Mouse (Mus musculus) right cerebral cortex, postnatal 14 days (tissue): ENCODE measurements at regions not wholly inside any gene's neighbourhood (a gene's known extent, or its start where the extent isn't known, plus 50 kb on each side); places are given as distances from the start of the nearest gene placed in this dataset.

ENCODE experiments used
- DNase-seq: peaks from one replicate; pipeline ENCODE4 v3.0.0; 2022

GRCm38 (mm10) chr4:83915871-83916270 is 390.5 kb downstream of the Ccdc171 start:
- DNase-seq = no peak

GRCm38 (mm10) chr4:83917009-83917408 is 391.7 kb downstream of the Ccdc171 start:
- no peak for DNase-seq

GRCm38 (mm10) chr4:83918093-83918492 is 392.7 kb downstream of the Ccdc171 start:
- DNase-seq = no peak

GRCm38 (mm10) chr4:83919041-83919440 is 393.7 kb downstream of the Ccdc171 start:
- no peak for DNase-seq

GRCm38 (mm10) chr4:83925118-83925842 is 399.9 kb downstream of the Ccdc171 start:
- no peak for DNase-seq

GRCm38 (mm10) chr4:83926195-83926731 is 400.9 kb downstream of the Ccdc171 start:
- DNase-seq = no peak

- DNase-seq = no peak
Observed at GRCm38 (mm10) chr4:83931897-83932654, 406.7 kb downstream of the Ccdc171 start.

- DNase-seq = no peak
Observed at GRCm38 (mm10) chr4:83941693-83942092, 416.3 kb downstream of the Ccdc171 start.

- DNase-seq = no peak
Observed at GRCm38 (mm10) chr4:83949612-83950011, 424.3 kb downstream of the Ccdc171 start.

- DNase-seq = no peak
Observed at GRCm38 (mm10) chr4:83950809-83951409, 425.6 kb downstream of the Ccdc171 start.

GRCm38 (mm10) chr4:83956252-83956904 is 431.0 kb downstream of the Ccdc171 start:
- DNase-seq = no peak

GRCm38 (mm10) chr4:83957217-83957692 is 431.9 kb downstream of the Ccdc171 start:
- no peak for DNase-seq

GRCm38 (mm10) chr4:83966898-83967297 is 441.6 kb downstream of the Ccdc171 start:
- DNase-seq = no peak

- no peak for DNase-seq
Observed at GRCm38 (mm10) chr4:83973162-83973561, 447.8 kb downstream of the Ccdc171 start.

- no peak for DNase-seq
Observed at GRCm38 (mm10) chr4:83974214-83975012, 449.1 kb downstream of the Ccdc171 start.

- DNase-seq = no peak
Observed at GRCm38 (mm10) chr4:83975569-83975968, 450.2 kb downstream of the Ccdc171 start.

- no peak for DNase-seq
Observed at GRCm38 (mm10) chr4:83976067-83976466, 450.7 kb downstream of the Ccdc171 start.

GRCm38 (mm10) chr4:83979088-83979487 is 453.7 kb downstream of the Ccdc171 start:
- DNase-seq = no peak

GRCm38 (mm10) chr4:83984671-83985391 is 459.5 kb downstream of the Ccdc171 start:
- DNase-seq = peak; percentile 21

- no peak for DNase-seq
Observed at GRCm38 (mm10) chr4:83985451-83985850, 460.1 kb downstream of the Ccdc171 start.
